Mouse (Mus musculus) heart, adult 11 months (tissue): ENCODE results near the gene Olfr447.

ENCODE experiments used
- DNase-seq: peaks from one replicate; pipeline ENCODE4 v3.0.0; 2022

Gene Olfr447

GRCm38 (mm10) chr6:42908578-42908977, at the start of gene Olfr447:
Gene Olfr447, plus strand, starts transcription at chr6:42908878.
- DNase-seq = no peak

GRCm38 (mm10) chr6:42860222-42860819, 48.4 kb upstream of the Olfr447 start:
- no peak for DNase-seq

- DNase-seq = no peak
Observed at GRCm38 (mm10) chr6:42869695-42870094, 39.0 kb upstream of the Olfr447 start.

GRCm38 (mm10) chr6:42876323-42876722, 32.4 kb upstream of the Olfr447 start:
- DNase-seq = no peak

GRCm38 (mm10) chr6:42890141-42890540, 18.5 kb upstream of the Olfr447 start, which contains the start of gene Olfr448:
Gene Olfr448, plus strand, starts transcription at chr6:42890441.
- no peak for DNase-seq

- no peak for DNase-seq
Observed at GRCm38 (mm10) chr6:42900345-42900744, 8.3 kb upstream of the Olfr447 start.

GRCm38 (mm10) chr6:42921077-42921476, 12.4 kb downstream of the Olfr447 start, which contains the start of gene Olfr446:
Gene Olfr446, plus strand, starts transcription at chr6:42921377.
- DNase-seq = no peak

- DNase-seq = no peak
Observed at GRCm38 (mm10) chr6:42948767-42949166, 40.1 kb downstream of the Olfr447 start, which contains the start of gene Olfr444. Gene Olfr444, plus strand, starts transcription at chr6:42949067.
